Mouse (Mus musculus) G1E (cell line): ENCODE results near the gene Slc7a14. TPM values are rescaled to one million over a fixed set of nuclear protein-coding genes. Genes with fewer than 3 reads are reported as not detected.

Source experiments
- ATAC-seq: 2 replicates; pipeline ENCODE4 v1.8.0; 2016; ENCODE audit warnings: mild to moderate bottlenecking; ENCODE audit not compliant: insufficient number of reproducible peaks, poor library complexity, low FRiP score, severe bottlenecking; ENCODE audit errors: extremely low read depth
- DNase-seq: peaks from one replicate; pipeline ENCODE4 v3.0.0; 2012; ENCODE audit warnings: low spot score
- H3K27me3 ChIP-seq: 2 replicates; pipeline ENCODE4 v1.6.1; 2012; ENCODE audit warnings: mild to moderate bottlenecking, low read length, inconsistent platforms; ENCODE audit not compliant: insufficient read depth
- H3K36me3 ChIP-seq: replicated peaks from 2 replicates; pipeline ENCODE3; 2012; ENCODE audit warnings: mild to moderate bottlenecking, inconsistent platforms
- H3K4me1 ChIP-seq: 2 replicates; pipeline ENCODE4 v1.6.1; 2012; ENCODE audit warnings: low read depth, low read length, inconsistent platforms, mixed read lengths; ENCODE audit not compliant: insufficient read depth
- H3K4me3 ChIP-seq: 2 replicates; pipeline ENCODE4 v1.5.1; 2012; ENCODE audit warnings: low read depth, mild to moderate bottlenecking, inconsistent platforms, low read length, moderate library complexity, mixed read lengths
- H3K9me3 ChIP-seq: replicated peaks from 2 replicates; pipeline ENCODE4 v1.6.1; 2012; ENCODE audit warnings: inconsistent platforms
- CTCF ChIP-seq: IDR thresholded peaks from 2 replicates; pipeline ENCODE4 v1.5.1; 2012; ENCODE audit warnings: low read depth, low read length, inconsistent platforms, mixed read lengths
- TAL1 ChIP-seq: conservative IDR thresholded peaks from 2 replicates; pipeline ENCODE4 v1.6.1; 2012; ENCODE audit warnings: low read depth, low read length, inconsistent platforms, mixed read lengths
- polyA plus RNA-seq: library from polyadenylated mRNA; stranded (reverse); fragments of >175 nt; gene quantifications from 2 replicates; pipeline ENCODE4 v1.2.3, GENCODE M21; 2012
- total RNA-seq, 2 experiments: library from RNA; stranded (forward) in 1 of 2; stranded (reverse) in 1 of 2; fragments of 200-1000 nt in 1 of 2; fragments of >200 nt in 1 of 2; fragmentation: Nextera tagmentation in 1 of 2; gene quantifications; 2 replicates each; pipeline ENCODE4 v1.2.3; 2014 to 2017

Gene Slc7a14
- total and polyA plus RNA-seq, 3 experiments: 0.11 TPM; not detected in 2

GRCm38 (mm10) chr3:31156126-31156525 lies 154.1 kb downstream of the Slc7a14 start:
- Histone ChIP-seq H3K27me3 (peaks cover 2% of the 10 kb centered on the region; the same call in 1 of the 2 replicates), H3K4me1 (no peaks in the 10 kb centered on the region), H3K4me3 (no peak overlapping the region), H3K9me3 (no peaks in the 10 kb centered on the region), H3K36me3 (no peaks in the 10 kb centered on the region)
- DNase-seq (no peak), ATAC-seq (no peak)
- TF ChIP-seq TAL1 (no peak), CTCF (no peak)

Other genes with a start within 250 kb of the Slc7a14 start
- 19.5 and 25.8 TPM in 2 replicates for gene Skil, start 215.3 kb downstream of the Slc7a14 start, total RNA-seq (2014; fragmentation: Nextera tagmentation)
- 20.0 and 27.1 TPM in 2 replicates for gene Skil, start 215.3 kb downstream of the Slc7a14 start, total RNA-seq (2017)
- gene Skil, start 215.3 kb downstream of the Slc7a14 start, polyA plus RNA-seq: 0.70 and 1.3 TPM in 2 replicates
- not detected in 2 replicates for gene Cldn11, start 160.5 kb downstream of the Slc7a14 start, total RNA-seq (2014; fragmentation: Nextera tagmentation)
- not detected in 2 replicates for gene Cldn11, start 160.5 kb downstream of the Slc7a14 start, total RNA-seq (2017)
- gene Cldn11, start 160.5 kb downstream of the Slc7a14 start, polyA plus RNA-seq: not detected in 2 replicates